Mouse (Mus musculus): ENCODE results near the gene Itpkb.

DNA sequence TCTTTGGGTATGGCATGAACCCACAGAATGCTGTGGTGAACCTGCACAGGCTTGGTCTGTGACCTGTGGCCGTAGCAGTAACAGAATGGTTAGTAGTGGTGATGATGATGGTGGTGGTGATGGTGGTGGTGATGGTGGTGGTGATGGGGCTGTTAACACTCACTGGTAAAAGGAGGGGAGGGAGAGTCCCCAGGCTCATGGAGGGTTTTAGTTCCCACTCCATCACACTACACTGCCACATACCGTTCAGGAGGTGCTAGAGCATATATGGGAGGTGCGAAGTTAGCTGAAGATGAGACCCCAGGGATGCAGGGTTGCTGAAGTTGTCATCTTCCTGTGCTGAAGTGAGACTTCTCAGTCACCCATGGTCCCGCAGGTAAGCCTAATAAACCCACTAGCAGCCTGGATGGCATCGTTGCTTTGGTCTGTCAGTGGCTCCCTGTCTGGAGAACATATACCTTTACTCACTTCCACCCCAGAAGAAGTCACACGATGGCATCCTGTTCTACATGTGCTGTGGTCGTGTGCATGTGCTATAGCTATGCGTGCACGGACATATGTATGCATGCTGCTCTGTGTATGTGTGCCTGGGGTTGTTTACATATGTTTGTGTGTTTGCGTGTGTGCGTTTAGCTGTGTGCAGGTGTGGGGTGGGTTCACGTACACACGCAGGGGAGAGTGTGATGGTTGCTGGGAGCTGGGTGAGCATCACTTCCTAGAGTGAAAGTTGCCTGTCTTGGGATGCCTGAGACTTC is 24.9 kb downstream of the Itpkb start:
- TF ChIP-seq ZNF384 (IDR thresholded peaks at IDR 0.05; ENCODE audit: low read depth, low read length): no peak
- no peak for TF ChIP-seq MAFK (IDR thresholded peaks at IDR 0.05; ENCODE audit: insufficient read depth, low read depth, low read length)
